Mouse (Mus musculus) E14TG2a.4 (cell line): Measurements from ENCODE around the gene Rab3a.
A peak's percentile ranks its signal among the peaks of the same experiment; 100 is the strongest.

Source experiments
- H3K27me3 ChIP-seq: 2 replicates; pipeline ENCODE4 v1.6.1; 2014; ENCODE audit warnings: low read length, control low read depth; ENCODE audit not compliant: insufficient read depth
- H3K36me3 ChIP-seq: 2 replicates; pipeline ENCODE4 v1.6.1; 2014; ENCODE audit warnings: low read length, control low read depth; ENCODE audit not compliant: insufficient read depth
- H3K4me1 ChIP-seq: replicated peaks from 2 replicates; pipeline ENCODE4 v1.6.1; 2014; ENCODE audit warnings: low read depth, low read length, control low read depth
- H3K4me3 ChIP-seq: replicated peaks from 2 replicates; pipeline ENCODE4 v1.5.1; 2014; ENCODE audit warnings: mild to moderate bottlenecking, low read length
- H3K9me3 ChIP-seq: 2 replicates; pipeline ENCODE4 v1.6.1; 2014; ENCODE audit warnings: low read length, control low read depth
- CTCF ChIP-seq: conservative IDR thresholded peaks from 2 replicates; pipeline ENCODE4 v1.5.1; 2014; ENCODE audit warnings: low read length
- NANOG ChIP-seq: IDR thresholded peaks from 2 replicates; pipeline ENCODE4 v1.6.1; 2014; ENCODE audit warnings: borderline replicate concordance, low read length, mixed read lengths
- POU5F1 ChIP-seq: IDR thresholded peaks from 2 replicates; pipeline ENCODE4 v1.6.1; 2014; ENCODE audit warnings: low read length, borderline replicate concordance

Rab3a gene

DNA sequence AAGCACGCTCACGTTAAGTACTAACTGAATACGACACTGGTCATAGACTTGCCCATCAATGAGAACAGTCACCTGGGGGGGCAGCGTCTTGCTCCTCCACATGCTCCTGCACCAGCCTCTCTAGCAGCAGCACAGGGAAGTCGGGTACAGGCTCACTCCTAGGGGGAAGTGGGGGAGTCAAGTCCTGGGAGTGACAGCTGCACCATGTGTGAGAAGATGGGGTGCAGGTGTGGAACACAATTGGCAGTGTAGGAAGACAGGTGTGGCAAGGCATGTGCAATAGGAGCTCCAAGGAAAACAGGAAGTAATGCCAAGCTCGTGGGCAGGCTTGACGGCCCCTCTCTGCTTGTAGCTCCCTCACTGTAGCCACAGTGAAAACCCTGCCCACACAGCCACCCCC, 16.7 kb downstream of the Rab3a start:
- Histone ChIP-seq H3K9me3 (no peaks in the 10 kb centered on the region), H3K4me1 (peaks cover 97% of the 10 kb centered on the region), H3K27me3 (peaks cover 3% of the 10 kb centered on the region; the same call in 1 of the 2 replicates), H3K4me3 (no peak overlapping the region), H3K36me3 (peaks cover 80% of the 10 kb centered on the region)
- no peak for TF ChIP-seq POU5F1
- TF ChIP-seq NANOG, result no peak
- no peak for TF ChIP-seq CTCF

DNA sequence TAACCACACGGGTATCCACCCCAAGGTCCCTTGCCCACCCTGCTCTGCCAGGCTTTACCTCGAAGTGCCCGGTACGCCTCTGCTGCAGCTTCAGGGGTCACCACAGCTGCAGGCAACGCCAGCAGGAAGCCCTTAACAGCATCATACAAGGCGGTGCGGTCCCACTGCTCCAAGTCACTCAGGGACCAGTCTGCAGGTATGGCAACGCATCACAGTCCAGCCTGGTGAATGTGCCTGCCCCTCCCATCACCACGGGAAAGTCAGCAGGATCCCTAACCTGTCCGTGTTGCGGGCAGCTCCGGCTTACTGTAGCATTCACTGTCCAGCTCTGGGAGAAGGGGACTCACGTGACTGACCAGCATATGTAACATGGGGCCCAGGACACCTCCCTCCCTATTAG, 17.6 kb downstream of the Rab3a start:
- Histone ChIP-seq H3K36me3 (peaks cover 79% of the 10 kb centered on the region), H3K4me1 (peaks cover 89% of the 10 kb centered on the region), H3K4me3 (no peak overlapping the region), H3K27me3 (peaks cover 3% of the 10 kb centered on the region; the same call in 1 of the 2 replicates), H3K9me3 (no peaks in the 10 kb centered on the region)
- no peak for TF ChIP-seq CTCF
- TF ChIP-seq NANOG, result no peak
- no peak for TF ChIP-seq POU5F1

DNA sequence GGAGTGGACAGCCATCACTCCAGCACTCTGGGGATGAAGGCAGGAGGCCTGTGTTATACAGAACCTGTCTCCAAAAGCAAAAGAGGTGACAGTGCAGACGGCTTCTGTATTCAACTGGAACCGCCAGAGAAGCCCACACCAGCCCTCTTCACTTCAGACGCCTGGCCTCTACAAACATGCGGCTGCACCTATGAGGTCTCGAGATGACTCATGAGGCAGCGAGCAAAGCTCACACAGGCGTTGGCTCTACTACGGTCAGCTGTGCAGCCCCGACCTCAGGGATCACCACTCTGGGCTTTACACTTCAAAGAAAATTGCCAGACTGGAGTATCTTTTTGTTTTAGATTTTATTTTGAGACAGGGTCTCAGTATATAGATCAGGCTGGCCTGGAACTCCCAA, 18.4 kb downstream of the Rab3a start:
- peaks cover 72% of the 10 kb centered on the region for H3K36me3 ChIP-seq
- peaks cover 3% of the 10 kb centered on the region; the same call in 1 of the 2 replicates for H3K27me3 ChIP-seq
- H3K9me3 ChIP-seq, result no peaks in the 10 kb centered on the region
- peaks cover 85% of the 10 kb centered on the region for H3K4me1 ChIP-seq
- no peak overlapping the region for H3K4me3 ChIP-seq
- TF ChIP-seq POU5F1 (no peak), CTCF (no peak), NANOG (no peak)

DNA sequence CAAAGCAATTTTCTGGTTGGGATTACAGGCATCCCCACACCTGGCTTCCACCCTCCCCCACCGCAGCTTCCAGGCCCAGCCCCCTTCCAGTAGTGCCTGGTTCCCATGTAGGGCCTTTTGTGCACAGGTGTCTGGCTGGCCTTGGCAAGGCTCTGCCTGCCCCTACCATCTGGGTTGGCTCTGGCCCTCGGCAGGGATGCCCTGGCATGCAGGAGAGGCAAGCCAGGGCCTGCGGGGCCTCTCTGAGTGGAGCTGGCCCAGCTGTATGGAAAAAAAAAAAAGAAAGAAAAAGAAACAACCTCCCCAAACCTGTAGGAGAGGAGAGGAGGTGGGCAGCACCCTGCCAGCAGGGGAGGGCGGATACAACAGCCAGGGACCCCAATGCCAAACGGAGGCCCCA, 18.9 kb downstream of the Rab3a start:
- Histone ChIP-seq H3K36me3 (peaks cover 72% of the 10 kb centered on the region), H3K4me1 (peaks cover 85% of the 10 kb centered on the region), H3K9me3 (no peaks in the 10 kb centered on the region), H3K4me3 (0 out of 2 replicates have a peak overlapping the region, but pooled peaks have one; percentile 20), H3K27me3 (peaks cover 3% of the 10 kb centered on the region; the same call in 1 of the 2 replicates)
- no peak for TF ChIP-seq POU5F1

DNA sequence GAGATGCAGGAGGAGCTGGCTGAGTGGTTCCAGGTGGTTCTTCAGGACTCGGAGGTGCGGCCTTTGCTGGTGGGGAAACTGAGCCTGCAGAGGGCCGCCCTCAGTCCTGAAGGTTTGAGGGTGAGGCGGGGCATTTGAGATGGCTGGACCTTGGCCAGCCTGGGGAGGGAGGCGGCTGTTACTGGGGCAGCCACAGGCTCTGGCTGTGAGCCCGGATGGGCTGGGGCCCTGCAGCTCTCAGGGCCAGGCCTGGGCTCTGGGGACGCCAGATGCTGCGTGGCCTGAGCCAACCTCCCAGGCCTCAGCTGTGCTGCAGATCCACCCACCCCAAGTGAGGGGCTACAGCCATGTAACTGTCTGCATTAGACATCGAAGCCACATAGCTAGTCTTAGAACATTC, 19.4 kb downstream of the Rab3a start:
- Histone ChIP-seq H3K27me3 (peaks cover 3% of the 10 kb centered on the region; the same call in 1 of the 2 replicates), H3K4me3 (peak overlapping the region; percentile 20; the same call in 1 of the 2 replicates), H3K36me3 (peaks cover 72% of the 10 kb centered on the region), H3K9me3 (no peaks in the 10 kb centered on the region), H3K4me1 (peaks cover 85% of the 10 kb centered on the region)
- TF ChIP-seq NANOG (no peak), CTCF (no peak), POU5F1 (no peak)

DNA sequence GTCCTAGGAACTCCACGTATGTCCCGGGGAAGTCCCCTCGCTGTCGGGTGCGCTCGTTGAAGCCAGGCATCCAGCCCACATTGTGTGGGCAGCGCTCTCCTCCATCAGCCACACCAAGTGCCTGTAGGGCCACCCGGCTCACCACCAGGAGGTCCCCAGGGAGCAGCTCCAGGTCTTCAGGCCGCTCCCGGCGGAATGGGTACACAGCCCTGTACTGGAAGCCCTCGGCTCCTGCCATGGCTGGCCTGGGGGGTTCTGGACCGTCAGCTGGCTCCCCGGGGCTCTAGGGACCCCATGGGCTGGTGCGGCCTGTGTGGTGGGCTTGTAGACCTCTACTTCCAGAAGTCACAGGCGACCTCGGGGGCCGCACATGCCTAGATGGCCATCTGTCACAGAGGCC, 20.3 kb downstream of the Rab3a start:
- peaks cover 3% of the 10 kb centered on the region; the same call in 1 of the 2 replicates for H3K27me3 ChIP-seq
- no peak overlapping the region for H3K4me3 ChIP-seq
- no peak for TF ChIP-seq NANOG
- no peak for TF ChIP-seq CTCF
- no peak for TF ChIP-seq POU5F1
- peaks cover 86% of the 10 kb centered on the region for H3K4me1 ChIP-seq
- no peaks in the 10 kb centered on the region for H3K9me3 ChIP-seq
- H3K36me3 ChIP-seq, result peaks cover 75% of the 10 kb centered on the region

DNA sequence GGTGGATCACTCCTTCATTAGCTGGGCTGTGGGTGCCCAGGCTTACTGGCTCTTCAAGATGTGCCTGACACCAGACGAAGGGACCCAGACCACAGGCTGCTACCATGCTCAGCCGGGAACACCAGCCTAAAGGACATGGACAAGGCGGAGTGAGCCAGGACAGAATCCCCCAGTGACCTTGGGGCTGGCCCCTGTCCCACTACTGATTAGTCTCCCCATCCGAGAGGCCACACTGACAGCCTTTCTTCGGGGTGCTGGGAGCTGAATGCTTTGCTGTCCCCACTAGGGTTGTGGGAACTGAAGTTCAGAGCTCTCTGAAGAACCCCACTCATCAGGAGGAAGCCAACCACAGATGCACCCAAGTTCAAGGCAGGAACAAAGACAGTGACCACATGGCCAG, 20.7 kb downstream of the Rab3a start:
- H3K4me3 ChIP-seq, result peak overlapping the region; percentile 93; the same call in 1 of the 2 replicates

DNA sequence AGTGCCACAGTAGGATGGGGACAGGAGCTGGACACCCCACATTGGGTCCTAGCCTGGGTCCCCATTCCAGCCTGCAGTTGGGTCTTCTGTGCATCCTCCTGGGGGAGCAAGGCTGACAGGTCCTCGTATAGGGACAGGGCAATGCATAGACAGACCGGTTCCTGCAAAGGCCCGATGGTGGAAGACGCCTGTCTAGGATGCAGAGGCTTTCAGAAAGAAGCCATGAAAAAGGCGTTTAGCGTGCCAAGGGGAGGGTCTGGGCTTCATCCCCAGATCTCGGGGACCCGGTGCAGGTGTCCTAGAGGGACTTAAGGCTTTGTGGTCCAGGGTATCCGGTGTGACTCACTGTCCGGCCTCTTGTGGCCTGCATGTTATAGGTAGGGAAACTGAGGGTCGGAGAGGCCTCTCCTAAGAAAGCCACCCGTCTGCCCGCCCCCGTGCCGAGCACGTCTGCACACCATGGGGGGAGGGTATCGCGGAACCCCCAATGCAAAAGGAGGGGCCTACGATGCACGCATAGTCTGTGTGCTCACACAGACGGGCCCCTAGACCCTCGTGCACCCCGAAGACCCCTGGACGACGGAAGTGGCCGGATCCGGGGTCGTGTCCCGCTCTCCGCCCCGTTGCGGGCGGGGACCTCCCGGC, 21.5 kb downstream of the Rab3a start:
- TF ChIP-seq NANOG (no peak), CTCF (no peak), POU5F1 (no peak)
- Histone ChIP-seq H3K27me3 (peaks cover 3% of the 10 kb centered on the region; the same call in 1 of the 2 replicates), H3K4me3 (peak overlapping the region; percentile 93), H3K4me1 (peaks cover 85% of the 10 kb centered on the region), H3K36me3 (peaks cover 74% of the 10 kb centered on the region), H3K9me3 (no peaks in the 10 kb centered on the region)

More for the DNA sequence above, 20.7 kb downstream of the Rab3a start:
- TF ChIP-seq POU5F1 (no peak), CTCF (no peak), NANOG (no peak)
- Histone ChIP-seq H3K9me3 (no peaks in the 10 kb centered on the region), H3K27me3 (peaks cover 3% of the 10 kb centered on the region; the same call in 1 of the 2 replicates), H3K36me3 (peaks cover 77% of the 10 kb centered on the region), H3K4me1 (peaks cover 86% of the 10 kb centered on the region)
